8 mouse cellular contexts compared by ENCODE assay signal in genomic region chr12:39665448-39665847, GRCm38 (mm10).
DNase-seq lines count a peak whose midpoint lies in the region; ATAC-seq and TF ChIP-seq lines count a peak whose summit lies in the region.

No protein-coding gene starts in this region.

- WGBS in heart, embryonic 10.5 days = 10% methylated on average over 4 of the region's 4 CpGs
- 17% methylated on average over 4 of the region's 4 CpGs for WGBS in kidney, embryonic 15.5 days
- 14% methylated on average over 4 of the region's 4 CpGs for WGBS in liver, embryonic 11.5 days
- 16% methylated on average over 4 of the region's 4 CpGs for WGBS in neural tube, embryonic 13.5 days

- no peaks in the 10 kb centered on the region for H3K27me3 ChIP-seq in E14TG2a.4 (ENCODE audit: insufficient read depth, low read length)
- no peaks in the 10 kb centered on the region for H3K27me3 ChIP-seq in heart, embryonic 10.5 days (ENCODE audit: insufficient read depth, poor library complexity, severe bottlenecking)
- H3K27me3 ChIP-seq in kidney, embryonic 15.5 days = no peaks in the 10 kb centered on the region
- no peaks in the 10 kb centered on the region for H3K27me3 ChIP-seq in liver, embryonic 11.5 days (replicated peaks; ENCODE audit: control insufficient read depth, insufficient read depth, low read length)
- no peaks in the 10 kb centered on the region for H3K27me3 ChIP-seq in neural tube, embryonic 13.5 days

- peak; percentile 75 for TF ChIP-seq CTCF in E14TG2a.4 (conservative IDR thresholded peaks at IDR 0.05; ENCODE audit: low read length)

- no peaks in the 10 kb centered on the region for H3K9me3 ChIP-seq in E14TG2a.4 (ENCODE audit: low read length)
- no peaks in the 10 kb centered on the region for H3K9me3 ChIP-seq in heart, embryonic 10.5 days
- H3K9me3 ChIP-seq in kidney, embryonic 15.5 days (replicated peaks) = no peaks in the 10 kb centered on the region
- H3K9me3 ChIP-seq in liver, embryonic 11.5 days (ENCODE audit: control insufficient read depth, low read length) = no peaks in the 10 kb centered on the region
- no peaks in the 10 kb centered on the region for H3K9me3 ChIP-seq in neural tube, embryonic 13.5 days

- peak; percentile 19 for DNase-seq in adrenal gland, adult 8-10 months
- peak; percentile 61 for DNase-seq in embryo, embryonic 9.5 days (ENCODE audit: extremely low spot score)
- DNase-seq in heart, embryonic 10.5 days (ENCODE audit: low spot score) = peak; percentile 75
- peak; percentile 32 for DNase-seq in liver, embryonic 11.5 days (ENCODE audit: low spot score)
- DNase-seq in thymus, postnatal 36 days = peak; percentile 6 to 22

- H3K4me3 ChIP-seq in E14TG2a.4 (replicated peaks; ENCODE audit: low read length) = no peak overlapping the region
- H3K4me3 ChIP-seq in heart, embryonic 10.5 days = no peak overlapping the region
- no peak overlapping the region for H3K4me3 ChIP-seq in kidney, embryonic 15.5 days (replicated peaks)
- no peak overlapping the region for H3K4me3 ChIP-seq in liver, embryonic 11.5 days (ENCODE audit: low read depth, low read length)
- H3K4me3 ChIP-seq in neural tube, embryonic 13.5 days = no peak overlapping the region

- H3K4me2 ChIP-seq in kidney, embryonic 15.5 days = no peak overlapping the region
- H3K4me2 ChIP-seq in liver, embryonic 11.5 days = no peak overlapping the region
- no peak overlapping the region for H3K4me2 ChIP-seq in neural tube, embryonic 13.5 days

- ATAC-seq in kidney, embryonic 15.5 days (replicated peaks; ENCODE audit: low FRiP score) = peak; percentile 74; the same call in 1 of the 2 replicates
- peak; percentile 51 for ATAC-seq in liver, embryonic 11.5 days (replicated peaks; ENCODE audit: low FRiP score)
- ATAC-seq in neural tube, embryonic 13.5 days (ENCODE audit: low read depth) = peak; percentile 91

- H3K36me3 ChIP-seq in E14TG2a.4 (ENCODE audit: insufficient read depth, low read length) = no peaks in the 10 kb centered on the region
- H3K36me3 ChIP-seq in heart, embryonic 10.5 days = no peaks in the 10 kb centered on the region
- H3K36me3 ChIP-seq in kidney, embryonic 15.5 days = no peaks in the 10 kb centered on the region
- no peaks in the 10 kb centered on the region for H3K36me3 ChIP-seq in liver, embryonic 11.5 days (ENCODE audit: control insufficient read depth, insufficient read depth, low read length)
- H3K36me3 ChIP-seq in neural tube, embryonic 13.5 days = no peaks in the 10 kb centered on the region

- H3K27ac ChIP-seq in heart, embryonic 10.5 days = no peak overlapping the region
- H3K27ac ChIP-seq in kidney, embryonic 15.5 days = no peak overlapping the region
- no peak overlapping the region for H3K27ac ChIP-seq in liver, embryonic 11.5 days (ENCODE audit: low read depth, low read length)
- no peak overlapping the region for H3K27ac ChIP-seq in neural tube, embryonic 13.5 days (replicated peaks)

- no peak overlapping the region for H3K9ac ChIP-seq in kidney, embryonic 15.5 days
- H3K9ac ChIP-seq in liver, embryonic 11.5 days (ENCODE audit: low read depth, low read length) = no peak overlapping the region
- no peak overlapping the region for H3K9ac ChIP-seq in neural tube, embryonic 13.5 days

- H3K4me1 ChIP-seq in E14TG2a.4 (replicated peaks; ENCODE audit: low read depth, low read length) = peaks cover 27% of the 10 kb centered on the region
- H3K4me1 ChIP-seq in heart, embryonic 10.5 days = no peaks in the 10 kb centered on the region
- no peaks in the 10 kb centered on the region for H3K4me1 ChIP-seq in kidney, embryonic 15.5 days
- H3K4me1 ChIP-seq in liver, embryonic 11.5 days (replicated peaks; ENCODE audit: control insufficient read depth, insufficient read depth, low read length) = no peaks in the 10 kb centered on the region
- H3K4me1 ChIP-seq in neural tube, embryonic 13.5 days (replicated peaks) = peaks cover 3% of the 10 kb centered on the region

Comparison
In these comparisons a context has a peak if more than half of its experiments do, and no peak if none do; other contexts are left out.
1. DNase-seq: peak in every context shown above with its lines; median percentile 75 in heart, embryonic 10.5 days; 61 in embryo, embryonic 9.5 days; 32 in liver, embryonic 11.5 days; 19 in adrenal gland, adult 8-10 months; 14 in thymus, postnatal 36 days.